Mouse (Mus musculus): ENCODE results near the gene Tmem163. TPM values are rescaled to one million over a fixed set of nuclear protein-coding genes. Genes with fewer than 3 reads are reported as not detected.

Gene Tmem163
- 0.09 and 0.13 TPM in 2 replicates for polyA plus RNA-seq (2012; rRNA removed)
- 0.27 and 0.51 TPM in 2 replicates for polyA plus RNA-seq (2014; fragmentation: Nextera tagmentation; extraction: Ambion mirVana)

GRCm38 (mm10) chr1:127679498-127680133, at the start of gene Tmem163:
Gene Tmem163, minus strand, starts transcription at chr1:127679548.
- H3K27me3 ChIP-seq (ENCODE audit: control insufficient read depth, insufficient read depth, low read length) = peaks cover 51% of the 10 kb centered on the region
- no peak for ATAC-seq (ENCODE audit: insufficient read depth)
- no peak within 1 kb of the TSS for H3K4me3 ChIP-seq (ENCODE audit: insufficient read depth in 1 of 2, low read depth in 2 of 2, low read length in 2 of 2)
- 25% methylated on average over 18 of the region's 18 CpGs for WGBS (ENCODE audit: insufficient replicate concordance)
- peak in 1 of 3 experiments; percentile 10 for DNase-seq (ENCODE audit: low read depth in 3 of 3, low spot score in 3 of 3)
- H3K4me2 ChIP-seq (ENCODE audit: low read depth) = no peak within 1 kb of the TSS
- TF ChIP-seq EP300 (IDR thresholded peaks at IDR 0.05; ENCODE audit: low read depth) (no peak), CTCF (IDR thresholded peaks at IDR 0.05; ENCODE audit: low read depth) (peak; percentile 82)
- H3K36me3 ChIP-seq (replicated peaks; ENCODE audit: control insufficient read depth, insufficient read depth, low read depth) = no peaks in the 10 kb centered on the region
- no peaks in the 10 kb centered on the region for H3K9me3 ChIP-seq (ENCODE audit: control insufficient read depth, low read length)
- H3K4me1 ChIP-seq (replicated peaks; ENCODE audit: control insufficient read depth in 2 of 2, insufficient read depth in 2 of 2, low read length in 1 of 2) = no peaks in the 10 kb centered on the region
- H3K9ac ChIP-seq (replicated peaks) = no peak within 1 kb of the TSS
- H3K27ac ChIP-seq = no peak within 1 kb of the TSS

- Histone ChIP-seq H3K4me2 (ENCODE audit: low read depth) (no peak within 1 kb of the TSS), H3K27ac (no peak within 1 kb of the TSS), H3K27me3 (ENCODE audit: control insufficient read depth, insufficient read depth, low read length) (no peaks in the 10 kb centered on the region), H3K36me3 (replicated peaks; ENCODE audit: control insufficient read depth, insufficient read depth, low read depth) (no peaks in the 10 kb centered on the region), H3K4me3 (ENCODE audit: insufficient read depth in 1 of 2, low read depth in 2 of 2, low read length in 2 of 2) (no peak within 1 kb of the TSS), H3K9ac (replicated peaks) (no peak within 1 kb of the TSS), H3K4me1 (replicated peaks; ENCODE audit: control insufficient read depth in 2 of 2, insufficient read depth in 2 of 2, low read length in 1 of 2) (no peaks in the 10 kb centered on the region), H3K9me3 (ENCODE audit: control insufficient read depth, low read length) (no peaks in the 10 kb centered on the region)
- 61% methylated on average over 4 of the region's 4 CpGs for WGBS (ENCODE audit: insufficient replicate concordance)
- TF ChIP-seq EP300 (IDR thresholded peaks at IDR 0.05; ENCODE audit: low read depth) = no peak
- no peak for TF ChIP-seq CTCF (IDR thresholded peaks at IDR 0.05; ENCODE audit: low read depth)
- ATAC-seq (ENCODE audit: insufficient read depth) (no peak), DNase-seq (ENCODE audit: low read depth in 3 of 3, low spot score in 3 of 3) (no peak)
Observed at GRCm38 (mm10) chr1:127729096-127729495, 49.7 kb upstream of the Tmem163 start, which contains the start of gene Acmsd. Gene Acmsd, plus strand, starts transcription at chr1:127729413.

GRCm38 (mm10) chr1:127723596-127723995, 44.2 kb upstream of the Tmem163 start:
- no peak for ATAC-seq (ENCODE audit: insufficient read depth)
- H3K9me3 ChIP-seq (ENCODE audit: control insufficient read depth, low read length) = no peaks in the 10 kb centered on the region

GRCm38 (mm10) chr1:127718290-127718689, 38.9 kb upstream of the Tmem163 start:
- 50% methylated on average over 1 of the region's 1 CpGs for WGBS (ENCODE audit: insufficient replicate concordance)
- ATAC-seq (ENCODE audit: insufficient read depth) = no peak
- no peaks in the 10 kb centered on the region for H3K4me1 ChIP-seq (replicated peaks; ENCODE audit: control insufficient read depth in 2 of 2, insufficient read depth in 2 of 2, low read length in 1 of 2)

More at GRCm38 (mm10) chr1:127723596-127723995, 44.2 kb upstream of the Tmem163 start:
- no peak for TF ChIP-seq CTCF (IDR thresholded peaks at IDR 0.05; ENCODE audit: low read depth)
- TF ChIP-seq EP300 (IDR thresholded peaks at IDR 0.05; ENCODE audit: low read depth) = no peak
- H3K9ac ChIP-seq (replicated peaks) = no peak overlapping the region
- DNase-seq (ENCODE audit: low read depth in 3 of 3, low spot score in 3 of 3) = no peak
- H3K27me3 ChIP-seq (ENCODE audit: control insufficient read depth, insufficient read depth, low read length) = no peaks in the 10 kb centered on the region
- no peak overlapping the region for H3K4me3 ChIP-seq (ENCODE audit: insufficient read depth in 1 of 2, low read depth in 2 of 2, low read length in 2 of 2)
- H3K27ac ChIP-seq = no peak overlapping the region
- H3K4me2 ChIP-seq (ENCODE audit: low read depth) = no peak overlapping the region
- H3K4me1 ChIP-seq (replicated peaks; ENCODE audit: control insufficient read depth in 2 of 2, insufficient read depth in 2 of 2, low read length in 1 of 2) = no peaks in the 10 kb centered on the region
- WGBS (ENCODE audit: insufficient replicate concordance) = 43% methylated on average over 2 of the region's 2 CpGs
- H3K36me3 ChIP-seq (replicated peaks; ENCODE audit: control insufficient read depth, insufficient read depth, low read depth) = no peaks in the 10 kb centered on the region

GRCm38 (mm10) chr1:127716441-127716840, 37.1 kb upstream of the Tmem163 start:
- Histone ChIP-seq H3K4me2 (ENCODE audit: low read depth) (no peak overlapping the region), H3K9me3 (ENCODE audit: control insufficient read depth, low read length) (no peaks in the 10 kb centered on the region), H3K4me1 (replicated peaks; ENCODE audit: control insufficient read depth in 2 of 2, insufficient read depth in 2 of 2, low read length in 1 of 2) (no peaks in the 10 kb centered on the region), H3K27ac (no peak overlapping the region), H3K36me3 (replicated peaks; ENCODE audit: control insufficient read depth, insufficient read depth, low read depth) (no peaks in the 10 kb centered on the region), H3K27me3 (ENCODE audit: control insufficient read depth, insufficient read depth, low read length) (no peaks in the 10 kb centered on the region), H3K4me3 (ENCODE audit: insufficient read depth in 1 of 2, low read depth in 2 of 2, low read length in 2 of 2) (no peak overlapping the region), H3K9ac (replicated peaks) (no peak overlapping the region)
- no peak for TF ChIP-seq CTCF (IDR thresholded peaks at IDR 0.05; ENCODE audit: low read depth)
- TF ChIP-seq EP300 (IDR thresholded peaks at IDR 0.05; ENCODE audit: low read depth) = no peak
- no peak for ATAC-seq (ENCODE audit: insufficient read depth)
- no peak for DNase-seq (ENCODE audit: low read depth in 3 of 3, low spot score in 3 of 3)
- 66% methylated on average over 8 of the region's 8 CpGs for WGBS (ENCODE audit: insufficient replicate concordance)

More at GRCm38 (mm10) chr1:127718290-127718689, 38.9 kb upstream of the Tmem163 start:
- DNase-seq (ENCODE audit: low read depth in 3 of 3, low spot score in 3 of 3) = no peak
- Histone ChIP-seq H3K4me3 (ENCODE audit: insufficient read depth in 1 of 2, low read depth in 2 of 2, low read length in 2 of 2) (no peak overlapping the region), H3K4me2 (ENCODE audit: low read depth) (no peak overlapping the region), H3K9me3 (ENCODE audit: control insufficient read depth, low read length) (no peaks in the 10 kb centered on the region), H3K27me3 (ENCODE audit: control insufficient read depth, insufficient read depth, low read length) (no peaks in the 10 kb centered on the region), H3K9ac (replicated peaks) (no peak overlapping the region), H3K36me3 (replicated peaks; ENCODE audit: control insufficient read depth, insufficient read depth, low read depth) (no peaks in the 10 kb centered on the region), H3K27ac (no peak overlapping the region)
- TF ChIP-seq CTCF (IDR thresholded peaks at IDR 0.05; ENCODE audit: low read depth) = no peak
- no peak for TF ChIP-seq EP300 (IDR thresholded peaks at IDR 0.05; ENCODE audit: low read depth)
